Mouse (Mus musculus): ENCODE data around the gene Id1.

DNA sequence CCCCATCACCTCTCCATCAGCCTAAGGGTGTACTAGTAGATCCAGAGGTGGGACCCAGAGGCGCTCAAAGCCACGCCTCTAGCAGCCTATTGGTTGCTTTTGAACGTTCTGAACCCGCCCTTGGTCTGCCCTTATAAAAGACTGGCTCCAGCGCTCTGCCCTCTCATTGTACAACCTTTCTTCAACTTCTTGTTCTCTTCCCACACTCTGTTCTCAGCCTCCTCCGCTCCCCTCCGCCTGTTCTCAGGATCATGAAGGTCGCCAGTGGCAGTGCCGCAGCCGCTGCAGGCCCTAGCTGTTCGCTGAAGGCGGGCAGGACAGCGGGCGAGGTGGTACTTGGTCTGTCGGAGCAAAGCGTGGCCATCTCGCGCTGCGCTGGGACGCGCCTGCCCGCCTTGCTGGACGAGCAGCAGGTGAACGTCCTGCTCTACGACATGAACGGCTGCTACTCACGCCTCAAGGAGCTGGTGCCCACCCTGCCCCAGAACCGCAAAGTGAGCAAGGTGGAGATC is at the start of gene Id1:
- TF ChIP-seq POLR2A (IDR thresholded peaks at IDR 0.05; ENCODE audit: borderline replicate concordance, low read depth, low read length) (no peak), CTCF (IDR thresholded peaks at IDR 0.05; ENCODE audit: low read depth, low read length) (no peak)
